Mouse (Mus musculus) monocyte, adult 2 months (primary cell): Measurements from ENCODE around the gene Gm20388.
A peak's percentile ranks its signal among the peaks of the same experiment; 100 is the strongest.
"Not testable (repeated sequence)": the region's sequence is repeated elsewhere in the genome, so short reads cannot be mapped to it uniquely, and the experiment has no call there.

ENCODE experiments used
- DNase-seq, 2 experiments: peaks; one replicate each; pipeline ENCODE4 v3.0.0; 2022; ENCODE audit warnings: low spot score in 2 of 2, low read depth in 1 of 2

Gm20388 gene

DNA sequence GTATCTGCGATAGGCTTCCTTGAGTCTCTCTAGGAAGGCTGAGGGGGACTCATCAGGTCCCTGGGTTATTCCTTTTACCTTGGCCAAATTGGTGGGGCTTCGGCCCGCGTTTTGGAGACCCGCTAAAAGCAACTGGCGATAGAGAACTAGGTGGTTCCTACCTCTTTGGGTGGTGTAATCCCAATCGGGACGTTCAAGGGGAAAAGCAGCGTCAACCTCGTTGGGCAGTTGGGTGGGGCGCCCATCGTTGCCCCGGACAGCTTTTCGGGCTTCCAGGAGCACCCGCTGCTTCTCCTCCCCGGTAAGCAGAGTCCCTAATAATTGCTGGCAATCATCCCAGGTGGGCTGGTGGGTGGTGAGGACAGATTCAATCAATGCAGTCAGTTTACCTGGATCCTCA lies 3521.7 kb downstream of the Gm20388 start:
- DNase-seq: no peak

DNA sequence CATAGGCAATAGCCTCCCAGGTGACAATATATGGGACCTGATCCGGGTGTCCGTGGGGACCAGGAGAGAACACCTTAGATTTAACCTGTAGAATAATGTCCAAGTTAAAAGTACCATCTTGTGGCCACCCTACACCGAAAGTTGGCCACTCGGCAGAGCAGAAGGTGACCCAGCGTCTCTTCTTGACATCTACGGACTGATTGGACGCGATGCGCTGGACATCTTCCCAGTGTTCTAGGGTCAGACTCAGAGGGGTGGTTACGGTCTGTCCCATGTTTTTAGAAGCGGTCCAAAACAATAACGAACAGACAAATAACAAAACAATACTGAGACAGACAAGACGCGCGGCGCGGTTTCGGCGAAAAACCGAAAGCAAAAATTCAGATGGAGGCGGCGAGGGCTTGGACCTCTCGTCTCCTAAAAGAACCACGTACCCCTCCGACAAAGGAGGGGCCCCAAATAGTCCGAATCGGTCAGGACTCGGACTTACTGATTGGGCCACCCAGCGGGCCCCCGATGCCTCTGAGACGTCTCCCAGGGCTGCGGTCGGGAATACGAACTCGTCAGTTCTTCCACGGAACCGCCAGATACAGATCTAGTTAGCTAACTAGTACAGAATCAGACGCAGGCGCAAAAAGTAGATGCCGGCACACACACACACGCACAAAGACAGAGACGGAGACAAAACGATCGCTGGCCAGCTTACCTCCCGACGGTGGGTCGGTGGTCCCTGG lies 3522.8 kb downstream of the Gm20388 start:
- DNase-seq: not testable (repeated sequence)

DNA sequence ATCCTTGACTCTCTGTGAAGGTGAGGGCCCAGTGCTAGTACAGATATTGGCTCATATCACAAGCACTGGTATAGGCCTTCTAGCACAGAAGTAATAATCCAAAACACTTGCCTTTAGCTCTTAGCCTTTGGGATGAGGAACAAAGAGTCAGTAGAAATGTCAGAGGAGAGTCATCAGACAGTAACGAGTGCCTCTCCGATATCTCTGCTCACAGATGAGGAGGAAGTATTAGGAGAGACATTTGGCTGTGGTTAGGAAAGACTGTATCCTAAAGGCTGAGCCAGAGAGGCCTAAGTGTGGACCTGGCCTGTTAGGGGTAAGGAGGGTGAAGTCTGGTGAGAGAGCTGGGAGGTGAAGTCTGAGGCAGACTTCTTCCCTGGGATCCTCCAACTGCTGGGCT lies 3531.1 kb downstream of the Gm20388 start:
- no peak for DNase-seq

DNA sequence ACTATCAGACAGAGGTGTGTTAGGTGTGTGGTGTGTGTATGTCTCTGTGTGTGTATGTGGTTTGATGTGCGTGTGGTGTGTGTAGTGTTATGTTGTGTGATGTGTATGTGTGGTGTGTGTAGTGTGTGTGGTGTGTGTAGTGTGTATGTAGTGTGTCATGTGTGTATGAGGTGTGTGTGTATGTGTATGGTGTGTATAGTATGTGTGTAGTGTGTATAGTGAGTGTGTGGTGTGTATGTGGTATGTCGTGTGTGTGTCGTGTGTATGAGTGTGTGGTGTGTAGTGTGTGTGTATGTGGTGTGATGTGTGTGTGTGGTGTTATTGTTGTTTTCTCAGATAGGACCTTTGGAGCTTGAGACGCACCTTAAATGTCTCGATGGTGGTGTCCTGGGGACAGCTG lies 3531.7 kb downstream of the Gm20388 start:
- no peak for DNase-seq

DNA sequence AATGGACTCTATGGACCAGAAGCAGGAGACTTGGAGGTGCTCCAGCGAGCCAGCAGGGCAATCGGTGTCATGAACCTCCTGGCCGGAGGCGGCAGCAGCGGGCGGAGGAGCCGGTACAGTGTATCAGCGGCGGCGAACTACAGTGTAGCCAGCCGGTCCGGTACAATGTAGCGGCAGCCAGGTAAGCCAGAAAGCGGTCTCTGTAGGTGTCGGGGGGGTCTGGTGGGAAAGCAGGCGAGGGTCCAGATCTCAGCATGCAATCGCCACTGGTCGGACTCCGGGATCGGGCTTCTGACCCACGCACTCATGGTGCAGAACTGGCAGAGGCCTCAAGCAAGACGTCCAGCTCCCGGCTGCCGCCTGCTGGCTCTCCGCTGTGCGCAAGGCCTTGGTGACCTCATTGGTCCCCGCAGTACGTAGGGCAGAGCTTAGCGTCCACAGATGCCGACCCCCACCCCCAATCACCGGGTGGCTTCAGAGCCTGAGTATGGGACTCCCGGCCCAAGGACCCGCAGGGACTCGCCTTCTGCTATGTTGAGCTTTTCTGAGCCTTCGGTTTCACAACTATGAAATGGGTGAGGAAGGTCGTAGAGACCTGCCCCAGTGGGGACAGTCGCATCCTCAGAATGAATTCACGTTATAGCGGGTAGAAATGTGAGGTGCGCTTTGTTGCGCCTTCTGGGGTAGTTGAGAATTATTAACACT lies 3532.4 kb downstream of the Gm20388 start:
- peak; percentile 80 to 89 for DNase-seq

DNA sequence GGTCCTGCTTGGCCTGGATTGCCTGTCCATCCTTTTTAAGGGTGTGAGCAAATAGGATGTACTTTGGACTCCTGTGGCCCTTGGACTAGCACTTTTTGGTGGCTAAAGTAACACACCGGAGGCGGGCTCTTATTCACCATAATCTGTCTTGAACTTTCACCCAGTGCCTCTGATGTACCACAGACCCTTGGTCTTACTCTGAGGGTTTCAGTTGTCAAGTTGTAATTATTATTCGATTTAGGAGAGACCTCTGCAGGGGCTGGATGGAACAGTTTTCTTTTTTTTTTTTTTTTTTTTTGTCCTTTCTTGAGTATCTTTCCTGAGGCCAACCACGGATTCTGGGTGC lies 3532.9 kb downstream of the Gm20388 start:
- no peak for DNase-seq

DNA sequence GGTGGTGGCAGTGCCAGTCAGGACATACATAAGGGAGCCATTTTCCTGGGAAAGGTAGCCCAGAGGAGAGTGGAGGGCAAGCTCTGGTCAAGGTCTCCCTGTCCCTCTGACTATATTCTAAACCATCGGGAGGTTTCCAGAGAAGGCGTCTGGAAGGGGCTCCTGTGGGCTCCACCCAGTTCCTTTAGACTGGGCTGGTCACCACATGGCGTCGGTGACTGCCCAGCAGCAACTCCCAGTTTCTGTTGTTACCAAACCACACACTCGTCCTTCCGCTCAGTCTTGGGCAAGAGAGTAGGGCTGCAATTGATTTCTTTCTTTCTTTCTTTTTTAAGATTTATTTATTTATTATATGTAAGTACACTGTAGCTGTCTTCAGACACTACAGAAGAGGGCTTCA lies 3533.5 kb downstream of the Gm20388 start:
- peak; percentile 12 to 29 for DNase-seq

DNA sequence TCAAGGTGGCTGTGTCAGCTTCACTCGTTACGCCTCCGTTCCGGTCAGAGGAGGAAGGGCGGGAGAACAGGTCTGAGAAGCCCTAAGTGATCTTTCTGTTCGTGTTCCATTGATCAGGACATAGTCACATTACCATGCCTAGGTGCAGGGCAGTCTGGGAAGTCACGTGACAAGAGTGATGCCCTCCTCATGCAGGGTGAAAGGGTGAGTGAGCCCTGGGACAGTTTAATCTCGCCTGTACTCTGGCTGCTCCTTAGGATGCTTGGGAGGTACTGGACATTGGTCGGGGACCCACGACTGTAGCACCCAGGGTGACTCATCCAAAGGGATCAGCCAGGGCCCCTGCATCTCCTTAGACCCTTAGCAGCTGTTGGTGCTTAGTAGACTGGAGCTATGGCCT lies 3535.3 kb downstream of the Gm20388 start:
- DNase-seq: no peak

DNA sequence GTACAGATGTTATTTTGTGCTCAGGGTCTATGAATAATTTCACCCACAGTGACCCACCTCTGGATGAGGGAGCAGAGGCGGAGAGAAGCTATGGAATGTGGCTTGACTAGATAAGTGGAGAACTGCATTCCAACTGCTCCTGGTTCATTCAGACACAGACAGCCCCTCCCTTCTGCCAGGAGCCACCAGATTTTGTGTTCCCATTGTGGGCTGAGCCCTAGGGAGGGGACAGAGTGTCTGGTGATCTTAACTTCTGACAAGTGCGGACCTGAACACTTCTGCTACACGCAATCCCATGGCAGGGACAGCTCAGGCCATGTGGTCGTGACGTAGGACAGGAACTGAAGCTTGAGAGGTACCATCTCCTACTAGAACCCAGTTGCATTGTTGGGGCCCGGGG lies 3536.2 kb downstream of the Gm20388 start:
- DNase-seq: no peak

DNA sequence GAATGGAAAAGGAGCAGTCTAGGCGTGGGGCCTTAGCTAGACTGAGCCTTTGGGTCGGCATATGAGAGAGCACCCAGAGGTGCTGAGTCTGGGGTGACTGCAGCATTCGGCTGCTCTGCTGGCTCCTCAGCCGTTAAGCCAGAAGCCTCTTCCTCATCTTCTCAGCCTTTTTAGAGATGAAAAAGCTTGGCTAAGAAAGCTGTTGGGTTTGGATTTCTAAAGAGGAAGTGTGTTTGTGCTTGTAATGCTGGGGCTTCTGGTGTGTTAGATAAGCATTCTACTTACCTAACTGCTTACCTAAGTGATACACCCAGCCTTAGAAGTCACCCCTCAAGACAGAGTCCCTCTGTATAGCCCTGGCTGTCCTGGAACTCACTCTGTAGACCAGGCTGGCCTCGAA lies 3540.1 kb downstream of the Gm20388 start:
- DNase-seq: no peak

DNA sequence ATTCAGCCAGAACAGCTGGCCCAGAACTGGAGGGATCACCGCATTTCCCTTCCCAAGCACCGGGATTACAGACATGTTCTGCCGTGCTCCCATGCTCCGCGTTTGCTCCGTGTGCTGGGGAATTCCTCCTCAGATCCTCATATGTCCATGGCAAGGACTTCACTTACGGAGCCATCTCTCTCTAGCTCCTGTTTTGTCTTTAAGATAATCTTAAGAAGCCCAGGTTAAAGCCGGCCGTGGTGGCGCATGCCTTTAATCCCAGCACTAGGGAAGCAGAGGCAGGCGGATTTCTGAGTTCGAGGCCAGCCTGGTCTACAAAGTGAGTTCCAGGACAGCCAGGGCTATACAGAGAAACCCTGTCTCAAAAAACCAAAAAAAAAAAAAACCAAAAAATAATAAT lies 3541.1 kb downstream of the Gm20388 start:
- not testable (repeated sequence) for DNase-seq

DNA sequence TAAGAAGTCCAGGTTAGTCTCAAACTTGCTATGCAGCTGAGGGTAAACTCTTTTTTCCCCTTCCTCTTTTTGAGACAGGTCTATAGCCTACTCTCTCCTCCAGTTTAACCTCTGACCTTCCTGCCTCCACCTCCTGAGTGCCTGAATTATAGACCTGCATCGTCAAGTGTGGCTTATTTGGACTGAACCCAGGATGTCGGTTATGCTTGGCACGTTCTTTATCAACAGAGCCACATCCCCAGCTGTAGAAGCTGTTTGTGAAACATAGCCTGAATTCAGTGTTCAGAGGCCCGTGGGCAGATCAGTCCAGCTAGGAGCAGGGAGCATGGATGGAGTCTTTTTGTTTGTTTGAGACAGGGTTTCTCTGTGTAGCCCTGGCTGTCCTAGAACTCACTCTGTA lies 3541.5 kb downstream of the Gm20388 start:
- no peak for DNase-seq

DNA sequence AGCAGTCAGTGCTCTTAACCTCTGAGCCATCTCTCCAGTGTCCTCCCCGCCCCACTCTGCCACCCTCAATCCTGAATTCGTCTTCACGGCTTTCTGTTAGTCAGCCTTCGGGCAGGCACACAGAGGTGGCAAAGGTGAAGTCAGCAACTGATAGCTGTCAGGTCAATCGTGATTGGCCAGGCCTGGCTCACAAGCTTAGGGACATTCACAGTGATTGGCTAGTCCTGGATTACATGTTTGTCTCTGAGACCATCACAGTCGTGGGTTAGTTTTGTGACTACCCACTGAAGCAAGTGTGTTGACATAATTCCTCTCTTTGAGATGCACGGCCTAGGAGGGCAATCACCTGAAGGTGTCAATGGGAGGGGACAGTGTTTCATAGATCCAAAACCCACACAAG lies 3542.7 kb downstream of the Gm20388 start:
- no peak for DNase-seq

DNA sequence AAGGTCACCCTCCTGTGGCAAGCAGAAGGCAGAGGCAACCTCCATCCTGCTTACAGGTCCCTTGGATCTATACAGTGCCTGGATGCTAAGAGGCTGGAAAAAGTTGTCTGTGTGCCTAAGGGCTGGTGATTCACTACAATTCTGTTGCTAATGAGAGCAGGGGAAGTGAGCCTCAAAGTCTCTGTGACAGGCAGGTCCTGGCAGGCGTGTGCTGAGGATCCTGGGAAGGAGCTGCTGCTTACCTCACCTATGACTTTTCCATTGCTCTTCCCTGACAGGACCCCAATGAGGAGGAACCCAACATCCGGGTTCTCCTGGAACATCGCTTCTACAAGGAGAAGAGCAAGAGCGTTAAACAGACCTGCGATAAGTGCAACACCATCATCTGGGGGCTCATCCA lies 3543.3 kb downstream of the Gm20388 start:
- DNase-seq: no peak

DNA sequence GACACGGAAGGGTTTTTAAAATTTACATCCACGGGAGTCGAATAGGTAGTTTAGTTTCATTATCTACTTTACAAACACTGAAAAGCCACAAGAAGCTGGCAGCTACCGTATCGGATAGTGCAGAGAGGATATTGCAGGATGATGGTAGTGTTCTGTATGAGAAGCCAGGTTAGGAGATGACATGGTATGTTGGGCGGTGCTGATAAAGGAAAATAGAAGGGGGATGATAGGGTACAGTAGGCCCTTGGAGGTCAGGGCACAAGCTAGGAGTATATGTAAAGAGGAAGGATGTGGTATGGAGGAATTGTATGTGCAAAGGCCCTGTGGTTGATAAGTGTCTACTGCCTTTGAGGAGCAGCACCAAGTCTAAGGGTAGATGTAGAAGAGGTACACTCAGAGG lies 3543.9 kb downstream of the Gm20388 start:
- DNase-seq: no peak

DNA sequence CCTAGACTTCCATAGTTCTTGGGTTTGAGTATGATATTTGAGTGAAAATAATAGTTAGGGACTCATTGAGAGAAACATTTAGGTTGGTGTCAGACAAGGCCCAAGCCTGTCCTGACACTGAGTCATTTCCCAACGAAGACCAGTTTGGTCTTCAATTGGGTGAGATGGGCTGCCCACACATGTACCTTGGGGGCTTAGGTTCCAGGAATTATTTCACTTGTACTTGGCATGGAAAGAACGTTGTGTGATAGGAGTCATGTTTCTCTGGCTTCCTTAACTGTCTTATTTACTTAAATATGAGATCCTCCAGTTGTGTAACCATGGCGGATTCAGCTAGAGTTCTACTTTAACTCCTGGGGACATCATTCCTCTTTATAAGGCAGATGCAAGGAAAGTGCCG lies 3553.0 kb downstream of the Gm20388 start:
- DNase-seq: no peak

DNA sequence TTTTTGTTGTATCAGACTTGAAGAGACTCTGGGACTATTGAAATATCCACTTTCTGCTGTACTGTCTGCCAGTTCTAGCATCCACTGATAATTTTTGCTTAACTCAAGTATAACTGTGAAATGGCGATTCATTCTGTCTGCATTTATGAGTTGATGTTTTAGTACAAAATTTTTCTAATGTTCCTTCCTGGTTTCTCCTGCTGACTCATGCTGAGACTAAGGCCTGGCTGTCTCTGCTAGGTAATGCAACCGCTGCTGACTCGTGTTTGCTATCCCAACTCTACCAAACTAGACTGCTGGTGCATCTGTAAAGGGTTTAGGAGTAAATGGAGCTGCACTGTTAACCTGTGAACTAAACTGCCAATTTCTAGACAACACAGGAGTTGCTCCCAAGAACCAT lies 3556.8 kb downstream of the Gm20388 start:
- DNase-seq: no peak

DNA sequence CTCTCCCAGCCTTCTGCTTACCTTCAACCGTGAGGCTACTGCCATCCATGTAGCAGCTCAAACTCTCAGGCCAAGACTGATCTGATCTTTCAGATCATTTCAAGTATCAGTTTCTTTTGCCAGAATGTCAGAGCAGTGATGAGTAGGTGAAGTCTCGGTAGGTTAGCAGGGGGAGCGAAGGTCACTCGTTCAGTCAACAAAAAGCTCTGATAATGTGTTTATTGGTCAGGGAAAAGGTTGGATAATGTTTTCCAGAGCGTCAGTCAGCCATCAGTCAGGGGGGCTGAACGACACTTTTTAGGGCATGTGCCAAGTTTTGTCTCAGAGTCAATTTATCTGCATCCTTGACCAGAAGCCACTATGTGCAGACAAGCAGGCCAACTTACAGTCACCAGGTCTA lies 3562.3 kb downstream of the Gm20388 start:
- DNase-seq: not testable (repeated sequence)

DNA sequence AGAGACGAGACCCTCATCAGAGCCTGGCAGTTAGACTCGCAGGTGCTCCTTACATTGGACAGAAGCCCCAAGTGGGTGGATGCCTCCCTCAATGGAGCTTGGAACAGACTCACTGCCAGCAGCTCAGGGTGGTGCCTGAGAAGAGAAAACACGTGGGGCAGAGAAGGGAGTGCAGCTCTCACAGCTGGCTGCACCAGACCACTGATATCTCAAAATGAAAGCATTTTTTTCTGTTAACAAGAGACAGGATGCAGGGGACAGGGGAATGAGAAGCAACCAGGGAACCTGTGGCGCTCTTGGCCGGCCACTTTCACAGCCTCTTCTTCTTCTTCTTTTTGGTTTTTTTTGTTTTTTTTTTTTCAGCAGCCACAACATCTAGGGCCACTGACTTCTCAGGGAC lies 3563.9 kb downstream of the Gm20388 start:
- DNase-seq: not testable (repeated sequence)

DNA sequence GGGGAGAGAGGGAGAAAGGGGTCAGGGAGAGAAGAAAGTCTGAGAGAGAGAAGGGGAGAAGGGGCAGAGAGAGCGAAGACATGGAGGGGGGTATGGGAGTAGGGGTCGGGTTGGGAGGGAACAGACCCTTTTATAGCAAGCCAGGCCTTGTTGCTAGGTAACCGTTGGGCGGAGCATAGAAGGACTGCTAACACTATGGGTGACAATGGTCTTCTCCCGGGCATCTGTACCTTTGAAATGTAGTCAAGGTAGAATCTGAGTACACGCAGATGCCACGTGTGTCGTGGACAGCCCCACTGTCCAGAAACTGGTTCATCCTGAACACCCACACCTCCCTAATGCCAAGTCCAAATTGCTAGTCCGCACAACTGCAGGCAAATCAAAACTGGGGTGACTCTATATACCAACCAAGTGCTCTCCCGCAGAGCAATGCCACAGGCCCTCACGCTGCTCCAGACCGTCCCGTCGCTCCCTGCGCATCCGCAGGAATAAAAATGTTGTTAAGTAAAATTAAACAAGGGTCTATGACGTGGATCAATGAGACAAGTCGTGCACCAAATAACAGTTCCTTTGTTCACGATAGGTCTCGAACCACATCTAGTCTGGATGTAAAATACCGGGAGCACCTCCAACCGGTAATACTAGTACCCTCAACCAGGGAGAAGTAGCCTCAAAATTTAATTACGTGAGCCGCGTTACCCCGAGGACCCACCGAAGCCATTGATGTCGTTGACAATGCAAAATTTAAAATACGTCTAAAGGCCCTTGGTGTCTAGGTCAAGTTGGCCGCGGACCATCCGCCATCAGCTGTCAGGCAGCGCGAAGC lies 3566.5 kb downstream of the Gm20388 start:
- no peak for DNase-seq

DNA sequence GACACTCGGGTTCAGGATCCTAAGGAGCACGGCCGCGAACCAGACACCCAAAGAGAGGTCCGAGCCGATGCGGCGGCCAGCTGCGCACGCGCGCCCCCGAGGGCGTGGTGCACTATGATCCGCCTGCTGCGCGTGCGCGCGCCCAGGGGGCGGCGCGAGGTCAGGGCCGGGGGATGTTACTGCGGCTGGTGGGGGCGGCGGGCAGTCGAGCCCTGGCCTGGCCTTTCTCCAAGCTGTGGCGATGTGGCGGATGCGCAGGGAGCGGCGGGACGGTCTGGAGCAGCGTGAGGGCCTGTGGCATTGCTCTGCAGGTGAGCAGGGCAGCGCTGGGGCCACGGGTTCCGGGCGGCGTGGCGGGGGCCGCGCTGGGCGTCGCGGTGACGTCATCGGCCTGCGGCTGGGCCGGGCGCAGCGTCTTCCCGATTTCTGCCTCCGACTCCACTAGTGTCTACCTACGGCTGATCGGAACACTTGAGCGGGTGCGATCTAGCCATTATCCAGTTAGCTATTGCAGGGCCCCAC lies 3567.2 kb downstream of the Gm20388 start, which contains the start of gene Afg3l1:
TSS of gene Afg3l1 (plus strand) at position 167 of the 522 bp plus-strand sequence.
- DNase-seq: peak; percentile 79 to 91
